Mouse (Mus musculus): Measurements from ENCODE around the gene Ptprm. TPM values are rescaled to one million over a fixed set of nuclear protein-coding genes. Genes with fewer than 3 reads are reported as not detected.

Gene Ptprm
- polyA plus RNA-seq, 1 experiment: not detected

GRCm38 (mm10) chr17:66991815-66992214 is 362.4 kb downstream of the Ptprm start:
- TF ChIP-seq GATA1 (IDR thresholded peaks at IDR 0.05; ENCODE audit: low read length): no peak

DNA sequence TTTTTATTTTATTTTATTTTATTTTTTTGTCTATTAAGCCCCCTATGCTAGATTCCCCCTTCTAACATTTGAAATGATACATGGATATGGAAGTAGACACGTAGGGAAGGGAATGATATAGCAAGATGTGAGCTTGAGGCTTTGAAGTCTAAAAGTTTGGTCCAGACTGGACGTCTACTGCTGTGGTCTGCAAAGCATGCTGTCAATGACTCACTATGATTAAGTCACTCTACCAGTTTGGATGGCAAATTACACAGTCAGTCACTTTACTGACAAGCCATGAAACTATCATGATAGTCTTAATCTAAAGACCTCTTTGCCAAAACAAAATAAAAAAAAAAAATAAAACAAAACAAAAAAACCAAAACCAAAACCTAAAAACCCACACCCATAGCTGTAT is 363.5 kb downstream of the Ptprm start:
- TF ChIP-seq GATA1 (IDR thresholded peaks at IDR 0.05; ENCODE audit: low read length): no peak

DNA sequence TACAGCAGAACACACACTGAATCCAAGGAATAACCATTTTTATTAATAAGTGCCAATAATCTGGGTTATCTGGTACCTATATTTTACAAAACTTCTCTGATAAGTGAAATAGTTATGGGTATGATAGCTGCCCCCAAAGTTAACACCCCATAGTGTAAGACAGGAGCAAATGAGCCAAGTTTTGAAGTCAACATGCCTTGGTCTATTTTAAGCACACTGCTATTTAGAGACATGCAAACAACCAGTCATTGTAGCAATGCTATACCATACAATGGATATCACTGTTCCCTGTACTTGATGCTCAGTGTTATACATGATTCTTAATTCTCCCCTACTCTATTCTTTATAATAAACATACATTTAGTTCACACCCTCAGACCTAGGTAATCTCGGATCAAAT is 366.2 kb downstream of the Ptprm start:
- no peak for TF ChIP-seq GATA1 (IDR thresholded peaks at IDR 0.05; ENCODE audit: low read length)

GRCm38 (mm10) chr17:66981649-66982048 is 372.6 kb downstream of the Ptprm start:
- no peak for TF ChIP-seq GATA1 (IDR thresholded peaks at IDR 0.05; ENCODE audit: low read length)

DNA sequence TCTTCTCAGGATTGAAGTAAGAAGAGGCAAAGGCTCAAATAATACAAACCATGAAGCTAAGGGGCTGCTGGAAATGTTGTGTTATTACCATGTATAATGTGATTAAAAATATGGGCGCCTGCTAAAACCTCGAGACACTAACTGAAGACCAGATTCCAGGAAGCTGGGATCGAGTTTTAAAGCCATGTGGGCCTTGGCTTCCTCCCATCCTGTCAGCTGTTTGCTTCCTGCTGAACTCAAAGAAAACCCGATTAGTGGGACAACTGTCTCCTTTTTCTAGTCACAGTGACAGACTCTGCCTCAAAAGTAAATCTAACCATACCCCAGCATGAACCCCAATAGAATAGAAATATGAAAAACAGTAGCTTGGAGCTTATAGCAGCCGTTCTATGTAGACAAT is 374.3 kb downstream of the Ptprm start:
- no peak for TF ChIP-seq GATA1 (IDR thresholded peaks at IDR 0.05; ENCODE audit: low read length)

DNA sequence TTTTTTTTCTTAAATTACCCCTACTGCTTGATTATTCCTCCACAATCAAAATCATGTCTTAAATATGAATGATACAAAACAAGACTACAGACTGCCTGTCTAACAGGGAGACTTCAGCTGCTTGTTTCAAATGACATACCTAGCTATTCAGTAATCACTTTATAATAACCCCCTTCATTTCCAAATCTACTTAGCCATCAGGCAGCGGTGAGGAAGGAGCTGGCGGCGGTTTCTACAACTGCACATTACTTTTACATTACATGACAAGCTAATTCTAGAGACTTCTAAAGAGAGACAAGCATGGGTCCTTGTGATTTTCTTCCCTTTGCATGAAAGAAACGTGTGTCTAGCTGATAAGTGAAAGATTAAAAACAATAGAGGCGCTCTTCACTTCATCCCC is 377.8 kb downstream of the Ptprm start:
- no peak for TF ChIP-seq GATA1 (IDR thresholded peaks at IDR 0.05; ENCODE audit: low read length)

- no peak for TF ChIP-seq GATA1 (IDR thresholded peaks at IDR 0.05; ENCODE audit: low read length)
These were observed 381.3 kb downstream of the Ptprm start for GRCm38 (mm10) chr17:66972976-66973375.

DNA sequence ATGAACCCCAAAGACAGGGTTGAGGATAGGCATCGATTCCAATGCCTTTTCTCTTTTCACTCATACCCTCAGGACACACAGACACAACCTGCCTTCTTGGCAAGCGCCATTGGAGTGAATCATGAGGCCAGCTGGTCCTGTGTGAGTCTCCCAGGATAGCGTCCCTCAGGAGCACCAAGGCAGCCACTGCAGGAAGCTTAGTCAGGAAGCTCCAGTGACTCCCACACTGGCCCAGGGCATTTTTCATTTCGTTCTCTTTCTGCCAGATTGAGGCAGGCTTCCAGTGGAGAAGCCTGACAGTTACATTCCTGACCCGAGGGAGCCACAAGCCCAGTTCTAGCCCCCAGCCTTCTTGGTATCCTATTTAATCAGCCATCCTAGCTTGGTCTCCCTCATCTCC is 393.3 kb downstream of the Ptprm start:
- TF ChIP-seq GATA1 (IDR thresholded peaks at IDR 0.05; ENCODE audit: low read length): no peak

DNA sequence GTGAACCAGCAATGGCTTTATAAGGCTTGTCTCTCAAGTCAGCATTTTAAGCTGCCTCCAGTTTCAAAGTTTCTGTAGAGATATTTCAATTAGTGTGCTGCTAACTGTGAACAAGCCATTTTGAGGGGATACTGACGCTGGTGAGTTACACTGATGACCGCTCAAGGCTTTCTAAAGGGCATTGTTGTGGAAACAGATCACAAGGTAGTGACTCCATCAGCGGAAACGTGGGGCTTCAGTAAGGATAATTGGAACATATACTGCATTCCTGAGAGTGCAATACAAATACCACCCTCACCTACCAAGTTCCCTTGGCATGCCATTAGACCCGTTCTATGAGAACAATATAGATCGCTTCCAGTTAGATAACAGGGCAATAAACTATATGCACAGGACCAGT is 393.7 kb downstream of the Ptprm start:
- TF ChIP-seq GATA1 (IDR thresholded peaks at IDR 0.05; ENCODE audit: low read length): no peak

DNA sequence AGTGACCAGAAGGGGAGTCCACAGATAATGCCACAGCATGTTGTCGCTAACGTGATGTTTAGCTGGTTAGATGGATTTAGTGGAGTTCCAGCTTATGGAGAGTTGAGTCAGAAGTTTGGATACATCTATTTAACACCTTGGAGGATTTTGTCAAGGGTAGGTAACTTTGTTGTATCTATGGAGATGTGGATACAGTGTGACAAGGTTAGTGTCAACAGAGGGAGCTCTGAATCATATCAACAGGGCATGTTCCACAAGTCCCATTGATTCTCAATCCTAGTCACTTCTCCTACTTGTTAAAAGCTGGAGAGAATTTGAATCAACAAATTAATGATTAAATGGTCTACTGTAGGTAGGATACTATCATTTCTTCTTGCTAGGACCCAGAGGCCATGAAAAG is 394.4 kb downstream of the Ptprm start:
- TF ChIP-seq GATA1 (IDR thresholded peaks at IDR 0.05; ENCODE audit: low read length): no peak

DNA sequence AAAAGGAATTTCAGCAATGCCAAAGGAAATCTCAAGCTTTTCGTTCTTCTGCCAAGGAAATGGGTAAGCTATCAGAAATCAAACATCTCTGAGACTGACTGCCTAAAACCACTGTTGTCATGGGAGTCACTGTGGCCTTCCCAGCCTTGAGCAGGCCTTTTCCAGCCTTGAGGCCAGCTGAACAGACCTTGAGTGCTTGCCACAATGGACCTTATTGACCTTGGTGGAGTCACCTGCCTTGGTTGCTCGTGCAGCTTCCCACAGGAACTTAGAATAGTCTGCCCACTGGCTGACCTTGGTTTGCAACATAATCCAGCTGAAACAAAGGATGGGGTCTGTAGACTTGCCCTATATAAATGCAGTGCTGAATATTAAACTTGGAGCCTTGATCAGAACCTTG is 395.5 kb downstream of the Ptprm start:
- TF ChIP-seq GATA1 (IDR thresholded peaks at IDR 0.05; ENCODE audit: low read length): no peak

GRCm38 (mm10) chr17:66944498-66944897 is 409.8 kb downstream of the Ptprm start:
- TF ChIP-seq GATA1 (IDR thresholded peaks at IDR 0.05; ENCODE audit: low read length): no peak

GRCm38 (mm10) chr17:66943539-66943938 is 410.7 kb downstream of the Ptprm start:
- no peak for TF ChIP-seq GATA1 (IDR thresholded peaks at IDR 0.05; ENCODE audit: low read length)

GRCm38 (mm10) chr17:66925611-66926010 is 428.6 kb downstream of the Ptprm start:
- no peak for TF ChIP-seq GATA1 (IDR thresholded peaks at IDR 0.05; ENCODE audit: low read length)

GRCm38 (mm10) chr17:66914696-66915095 is 439.6 kb downstream of the Ptprm start:
- TF ChIP-seq GATA1 (IDR thresholded peaks at IDR 0.05; ENCODE audit: low read length): no peak

DNA sequence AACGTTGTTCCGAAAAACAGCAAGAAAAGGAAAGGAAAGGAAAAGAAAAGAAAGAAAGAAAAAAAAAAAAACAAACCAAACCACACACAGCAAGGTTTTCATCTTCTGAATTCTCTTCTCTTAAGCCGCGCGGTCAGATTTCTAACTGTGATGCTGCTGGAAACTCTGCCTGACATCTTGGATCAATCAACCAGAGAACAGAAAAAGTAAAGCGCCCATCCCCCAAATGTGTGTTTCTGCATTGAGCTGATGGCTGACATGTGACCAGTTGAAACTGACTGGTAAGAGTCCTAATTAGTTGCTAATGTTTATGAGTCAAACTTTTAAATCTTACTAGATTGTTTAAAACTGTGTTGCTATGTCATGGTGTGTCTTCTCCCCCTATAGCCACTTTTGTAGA is 441.7 kb downstream of the Ptprm start:
- TF ChIP-seq GATA1 (IDR thresholded peaks at IDR 0.05; ENCODE audit: low read length): no peak

GRCm38 (mm10) chr17:66912120-66912519 is 442.1 kb downstream of the Ptprm start:
- TF ChIP-seq GATA1 (IDR thresholded peaks at IDR 0.05; ENCODE audit: low read length): no peak

DNA sequence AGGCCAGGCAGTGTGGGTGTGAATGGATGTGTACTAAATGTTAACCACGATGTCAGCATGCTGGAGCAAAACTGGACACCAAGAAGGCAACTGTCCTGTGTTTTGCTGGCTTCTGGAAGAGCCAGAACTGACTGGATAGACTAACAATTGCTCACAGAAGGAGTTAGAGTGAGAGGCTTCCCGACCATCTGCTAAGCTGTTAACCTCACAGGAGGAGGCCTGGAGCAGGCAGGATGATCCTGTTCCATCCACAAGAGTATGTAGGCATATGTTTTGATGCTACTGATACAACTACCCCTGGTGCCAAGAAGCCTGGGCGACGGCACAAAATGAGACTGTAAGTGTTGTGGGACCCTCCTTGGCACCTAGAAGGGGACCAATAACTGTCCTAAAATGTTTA is 444.4 kb downstream of the Ptprm start:
- no peak for TF ChIP-seq GATA1 (IDR thresholded peaks at IDR 0.05; ENCODE audit: low read length)
